Mouse (Mus musculus): ENCODE measurements around the gene Dhrs2.

Gene Dhrs2

DNA sequence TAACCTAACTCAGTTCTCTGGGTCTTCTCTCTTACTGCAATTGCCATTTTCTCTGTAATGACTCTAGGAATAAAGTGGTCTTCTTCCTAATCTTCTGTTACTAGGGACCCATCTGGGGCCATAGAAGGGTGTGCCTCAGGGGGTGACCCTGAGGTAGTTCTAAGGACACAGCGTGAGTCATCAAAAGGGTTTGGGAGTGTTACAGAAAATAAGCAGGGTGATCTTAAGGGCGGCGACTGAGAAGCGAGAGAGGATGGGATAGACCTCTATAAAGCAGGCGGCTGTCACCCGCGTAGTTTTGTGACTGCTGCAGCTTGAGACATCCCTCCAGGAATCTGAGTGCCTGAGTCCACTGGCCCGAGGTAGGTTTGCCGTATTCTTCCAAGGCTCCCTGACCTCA, at the start of gene Dhrs2:
Dhrs2 (plus strand) TSS at position 301 of the 400 bp plus-strand sequence.
- no peak for DNase-seq (ENCODE audit: low spot score)

DNA sequence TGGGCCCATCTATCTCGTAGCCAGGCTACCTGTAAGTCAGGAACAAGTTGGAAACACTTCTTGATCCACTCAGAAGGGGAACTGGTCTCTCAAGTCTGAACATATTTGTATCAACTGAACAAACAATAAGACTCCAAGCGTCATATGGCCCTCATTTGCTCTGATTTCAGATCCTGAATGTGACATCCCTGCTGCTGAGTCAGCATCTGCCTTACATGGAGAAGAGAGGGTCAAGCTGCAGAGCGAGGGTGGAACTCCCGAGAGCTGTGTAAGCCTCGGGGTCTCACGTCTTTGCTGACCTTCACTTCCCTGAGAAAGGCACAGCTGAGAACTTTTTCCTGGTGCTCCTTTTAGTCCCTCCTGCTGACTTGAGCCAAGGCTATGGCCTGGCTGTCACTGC, 47.6 kb upstream of the Dhrs2 start:
- no peak for DNase-seq (ENCODE audit: low spot score)

DNA sequence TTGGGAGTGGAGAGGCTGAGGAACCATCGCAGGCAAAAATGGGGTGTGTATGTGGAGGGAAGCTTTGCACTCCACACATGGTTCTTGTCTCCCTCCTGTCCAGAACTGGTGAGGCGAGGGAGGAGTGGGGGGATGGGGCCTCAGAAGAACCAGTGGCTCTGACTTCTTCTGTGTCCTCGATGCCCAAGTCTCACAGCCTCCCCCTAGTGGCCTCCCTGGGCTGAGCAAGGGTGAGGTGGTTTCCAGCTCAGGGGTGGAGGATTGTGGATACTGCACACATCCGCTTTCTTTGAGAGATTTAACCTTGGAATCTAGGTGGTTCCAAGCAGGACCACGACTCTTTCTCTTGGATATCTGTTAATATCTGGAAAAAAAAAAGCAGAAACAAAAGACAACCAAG, 44.5 kb upstream of the Dhrs2 start:
- peak; percentile 71 for DNase-seq (ENCODE audit: low spot score)

DNA sequence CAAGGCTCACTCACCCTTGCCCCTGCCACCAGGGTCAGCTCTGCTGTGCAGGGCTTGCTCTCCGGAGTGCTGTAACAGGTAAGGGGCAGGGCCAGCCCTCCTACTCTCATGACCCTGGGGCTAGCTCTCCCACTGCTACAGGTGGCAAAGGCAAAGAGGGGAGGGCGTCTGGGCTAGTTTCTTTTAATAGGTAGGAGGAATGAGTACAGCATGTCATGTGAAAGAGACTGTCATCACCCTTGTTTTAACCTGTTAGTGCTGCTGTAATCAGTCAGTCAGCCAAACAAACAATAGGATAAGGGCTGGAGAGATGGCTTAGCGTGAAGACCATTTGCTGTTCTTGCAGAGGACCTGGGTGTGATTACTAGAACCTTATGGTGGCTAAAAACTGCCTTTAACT, 40.9 kb upstream of the Dhrs2 start:
- DNase-seq (ENCODE audit: low spot score) = no peak

DNA sequence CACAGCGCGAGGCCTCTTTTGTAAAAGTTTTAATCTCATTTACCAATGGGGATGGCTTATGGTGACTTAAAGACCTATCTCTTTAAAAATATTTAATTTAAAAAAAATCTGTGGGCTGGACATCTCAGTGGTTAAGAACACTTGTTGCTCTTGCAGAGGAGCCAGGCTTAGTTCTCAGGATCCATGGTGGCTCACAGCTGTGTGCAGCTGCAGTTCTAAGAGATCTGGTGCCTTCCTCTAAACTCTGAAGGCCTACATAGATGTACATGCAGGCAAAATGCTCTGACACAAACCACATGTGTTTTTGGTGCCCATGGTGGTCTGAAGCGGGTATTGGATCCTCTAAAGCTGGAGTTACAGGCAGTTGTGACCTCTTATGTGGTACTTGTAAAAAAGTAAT, 38.6 kb upstream of the Dhrs2 start:
- no peak for DNase-seq (ENCODE audit: low spot score)

DNA sequence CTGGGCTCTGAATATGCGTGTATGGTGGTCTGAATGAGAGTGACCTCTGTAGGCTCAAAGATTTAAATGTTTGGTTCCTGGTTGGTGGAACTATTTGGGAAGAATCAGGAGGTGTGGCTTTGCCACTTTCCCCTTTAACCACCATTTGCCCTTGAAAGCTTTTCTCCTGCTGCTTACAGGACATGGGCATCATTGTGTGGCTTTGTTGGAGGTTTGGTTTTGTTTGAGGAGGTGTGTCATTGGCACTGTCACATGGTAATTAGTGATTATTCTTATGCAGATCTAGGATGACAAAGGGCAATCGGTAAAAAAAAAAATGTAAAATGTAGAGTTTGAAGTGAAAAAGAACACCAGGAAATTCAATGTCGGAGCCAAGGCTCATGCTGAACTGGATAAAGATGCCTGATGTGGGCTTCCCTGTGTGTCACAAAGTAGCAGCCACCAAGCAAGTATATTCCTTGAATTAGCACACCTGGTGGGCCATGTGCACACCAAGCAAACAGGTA, 37.1 kb upstream of the Dhrs2 start:
- DNase-seq (ENCODE audit: low spot score) = no peak

DNA sequence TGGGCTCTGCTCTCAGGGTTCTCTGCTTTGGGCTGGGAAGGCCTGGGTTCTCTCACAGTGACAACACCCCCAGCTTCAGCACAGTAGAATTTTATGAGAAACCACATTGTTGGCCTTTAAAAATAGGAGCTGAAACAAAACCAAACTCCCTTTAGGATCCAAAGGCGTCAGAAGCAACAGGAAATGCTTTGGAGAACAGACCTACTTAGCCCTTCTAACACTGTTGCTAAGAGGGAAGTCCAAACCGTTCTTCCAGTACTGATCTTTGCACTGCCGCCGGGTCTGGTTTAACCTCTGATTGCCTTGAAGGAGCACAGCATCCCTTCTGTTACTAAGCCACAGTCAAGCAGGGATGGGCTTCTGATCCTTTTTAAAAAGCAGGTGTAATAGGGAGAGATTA, 33.3 kb upstream of the Dhrs2 start:
- DNase-seq (ENCODE audit: low spot score) = peak; percentile 8

DNA sequence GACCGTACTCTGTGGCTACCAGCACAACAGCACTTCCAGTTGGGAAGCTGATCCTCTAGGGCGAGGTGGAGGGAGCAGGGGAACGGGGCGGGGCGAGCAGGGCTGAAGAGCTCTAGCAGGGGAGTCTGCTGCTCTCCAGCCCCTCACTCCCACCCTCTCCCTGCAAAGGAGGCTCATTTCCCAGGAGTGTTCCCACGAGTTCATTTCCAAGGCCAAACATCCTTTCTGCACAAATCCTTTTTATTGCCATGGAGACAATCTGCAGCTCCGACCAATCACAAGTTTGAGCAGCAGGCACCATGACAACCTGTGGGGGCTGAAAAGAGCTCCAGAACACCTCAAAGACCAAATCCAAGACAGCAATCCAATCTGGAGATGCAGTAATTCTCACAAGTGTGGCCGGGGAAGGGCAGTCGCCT, 32.4 kb upstream of the Dhrs2 start:
- DNase-seq (ENCODE audit: low spot score) = peak; percentile 74

DNA sequence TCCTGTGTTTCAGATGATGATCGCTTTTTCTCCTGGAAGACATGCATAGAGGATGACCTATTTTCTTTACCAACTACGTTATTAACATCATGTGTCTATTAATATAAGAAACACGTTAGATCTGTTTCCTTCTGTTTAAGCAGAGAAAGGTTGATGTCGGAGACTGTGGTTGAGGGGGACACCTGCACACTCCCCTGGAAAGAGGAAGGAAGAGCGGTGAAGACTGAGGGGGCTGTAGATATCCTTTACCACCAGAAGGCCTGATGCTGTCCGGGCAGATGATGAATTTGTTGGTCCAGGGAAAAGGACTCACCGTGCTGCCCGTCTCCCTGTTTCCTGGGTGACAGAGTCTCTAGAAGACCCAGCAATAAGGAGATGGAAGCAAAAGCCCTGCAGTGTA, 28.5 kb upstream of the Dhrs2 start:
- no peak for DNase-seq (ENCODE audit: low spot score)

DNA sequence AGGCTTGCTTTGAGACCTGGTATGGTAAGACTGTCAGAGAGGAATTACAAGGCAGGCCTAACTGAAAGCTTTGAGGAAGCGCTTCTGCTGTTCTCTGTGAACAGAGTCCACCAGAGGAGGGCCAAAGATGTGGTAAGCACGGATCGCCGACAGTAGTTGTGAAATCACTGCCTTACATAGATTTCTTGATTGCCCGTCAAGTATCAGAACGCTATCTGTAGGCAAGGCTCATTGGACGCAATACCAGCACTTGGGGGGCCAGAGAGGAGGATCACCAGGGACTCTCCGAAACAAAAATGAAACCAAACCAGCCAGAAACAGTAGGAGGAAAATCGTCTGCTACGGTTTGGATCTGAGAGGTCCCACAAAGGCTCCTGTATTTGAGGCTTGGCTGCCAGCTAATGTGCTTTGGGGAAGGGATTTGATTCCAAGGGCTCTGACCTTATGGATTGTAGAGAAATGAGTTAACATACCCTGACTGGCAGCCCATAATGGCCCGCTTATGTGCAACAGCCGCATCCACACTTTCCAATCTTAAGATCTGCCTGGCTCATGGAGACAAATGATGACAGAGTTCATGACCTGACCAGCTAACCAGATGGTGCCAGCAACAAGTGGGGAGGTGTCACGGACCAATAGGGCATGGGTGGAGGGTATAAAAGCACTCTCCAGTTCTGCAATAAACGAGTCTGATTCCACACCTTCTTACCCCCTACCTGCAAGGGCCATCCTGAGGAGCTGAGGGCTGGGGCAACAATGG, 27.8 kb upstream of the Dhrs2 start:
- peak; percentile 33 for DNase-seq (ENCODE audit: low spot score)

DNA sequence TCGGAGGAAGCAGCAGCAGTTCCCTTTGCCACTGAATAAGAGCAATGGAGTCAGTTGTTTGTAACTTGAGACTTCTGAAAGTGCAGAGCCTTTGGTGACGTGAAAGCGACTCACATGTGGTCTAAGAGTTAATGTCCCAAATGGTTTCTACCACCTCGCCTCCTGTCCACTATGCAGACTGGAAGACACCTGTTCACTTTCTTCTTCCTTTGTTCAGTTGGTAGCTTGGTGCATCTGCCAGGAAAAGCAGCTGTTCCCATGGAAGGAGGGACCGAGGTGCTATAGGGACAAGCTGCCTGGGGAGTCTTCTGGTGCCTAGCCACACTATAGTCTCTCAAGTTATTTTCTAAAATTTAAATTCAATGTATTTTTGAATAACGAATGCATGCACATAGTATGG, 27.0 kb upstream of the Dhrs2 start:
- no peak for DNase-seq (ENCODE audit: low spot score)

DNA sequence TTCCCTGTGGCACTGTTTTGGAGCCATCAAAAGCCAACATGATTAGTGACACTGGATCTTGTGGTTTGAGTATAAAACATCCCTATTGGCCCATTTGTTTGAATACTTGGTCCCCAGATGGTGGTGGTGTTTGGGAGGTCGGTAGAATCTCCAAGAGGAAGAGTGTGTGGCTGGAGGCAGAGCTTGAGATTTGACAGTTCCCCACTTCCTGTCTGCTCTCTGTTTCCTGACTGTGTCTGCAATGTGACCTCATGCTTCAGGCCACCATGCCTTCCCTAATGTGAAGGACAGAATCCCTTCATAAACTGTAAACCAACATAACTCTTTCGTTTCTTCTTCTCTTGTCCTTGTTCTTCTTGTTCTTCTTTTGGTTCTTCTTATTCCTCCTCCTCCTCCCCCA, 24.7 kb upstream of the Dhrs2 start:
- DNase-seq (ENCODE audit: low spot score) = no peak

DNA sequence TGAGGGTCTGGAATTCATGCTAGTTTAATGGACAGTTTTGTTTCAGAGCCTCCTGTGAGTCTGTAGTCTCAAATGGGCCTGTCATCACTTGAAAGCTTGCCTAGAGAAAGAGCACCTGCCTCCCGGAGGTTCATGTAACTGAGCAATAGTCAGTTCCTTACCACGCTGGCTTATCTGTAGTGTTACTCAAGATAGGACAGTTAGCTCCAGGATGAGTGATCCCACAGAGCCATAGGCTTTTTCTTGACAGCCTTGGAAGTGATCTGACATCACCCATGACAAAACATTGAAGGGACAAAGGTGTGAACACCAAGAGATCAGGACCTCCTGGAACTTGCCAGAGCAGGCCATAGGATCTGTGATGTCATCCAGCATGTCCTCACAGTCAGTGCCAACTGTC, 23.6 kb upstream of the Dhrs2 start:
- no peak for DNase-seq (ENCODE audit: low spot score)

DNA sequence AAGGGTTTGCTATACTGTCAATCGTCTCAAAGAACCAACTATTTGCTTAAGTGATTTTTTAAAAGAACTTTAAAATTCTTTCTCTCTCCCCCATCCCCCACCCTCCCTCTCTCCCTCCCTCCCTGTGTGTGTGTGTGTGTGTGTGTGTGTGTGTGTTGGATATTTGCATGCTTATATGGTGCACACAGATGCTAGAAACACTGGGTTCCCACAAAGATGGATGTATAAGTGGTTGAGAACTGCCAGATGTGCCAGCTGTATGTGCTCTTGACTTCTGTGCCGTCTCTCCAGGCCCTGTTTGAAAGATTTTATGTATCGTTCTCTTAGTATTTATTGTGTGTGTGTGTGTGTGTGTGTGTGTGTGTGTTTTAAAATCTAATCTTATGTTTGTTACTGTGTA, 17.3 kb upstream of the Dhrs2 start:
- DNase-seq (ENCODE audit: low spot score) = no peak

DNA sequence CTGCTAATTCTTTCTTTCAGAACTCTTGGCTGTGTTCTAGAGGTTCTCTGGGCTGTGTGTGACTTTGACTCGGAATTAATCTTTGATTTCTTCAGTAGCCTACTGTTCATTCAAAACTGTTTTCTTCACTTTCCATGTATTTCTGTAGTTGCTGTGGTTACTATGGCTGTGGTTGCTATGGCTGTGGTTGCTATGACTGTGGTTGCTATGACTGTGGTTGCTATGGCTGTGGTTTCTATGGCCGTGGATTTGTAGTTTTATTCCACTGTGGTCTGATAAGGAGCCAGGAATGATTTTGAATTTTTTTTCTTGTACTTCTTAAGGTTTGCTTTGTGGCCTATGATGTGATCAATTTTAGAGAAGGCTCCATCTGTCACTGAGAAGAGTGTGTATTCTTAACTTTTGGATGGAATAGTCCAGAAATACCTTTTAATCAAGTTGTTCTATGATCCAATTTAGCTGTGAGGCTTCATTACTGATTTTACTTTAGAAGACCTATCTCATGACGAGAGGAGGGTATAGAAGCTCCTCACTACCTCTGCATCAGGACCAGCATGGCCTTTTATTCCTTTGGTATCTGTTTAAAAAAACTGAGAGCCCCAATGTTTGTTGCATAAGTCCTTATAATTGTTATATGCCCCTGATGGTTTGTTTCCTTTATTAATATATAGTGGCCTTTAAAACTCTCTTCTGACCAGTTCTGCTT, 16.6 kb upstream of the Dhrs2 start:
- peak; percentile 68 for DNase-seq (ENCODE audit: low spot score)

DNA sequence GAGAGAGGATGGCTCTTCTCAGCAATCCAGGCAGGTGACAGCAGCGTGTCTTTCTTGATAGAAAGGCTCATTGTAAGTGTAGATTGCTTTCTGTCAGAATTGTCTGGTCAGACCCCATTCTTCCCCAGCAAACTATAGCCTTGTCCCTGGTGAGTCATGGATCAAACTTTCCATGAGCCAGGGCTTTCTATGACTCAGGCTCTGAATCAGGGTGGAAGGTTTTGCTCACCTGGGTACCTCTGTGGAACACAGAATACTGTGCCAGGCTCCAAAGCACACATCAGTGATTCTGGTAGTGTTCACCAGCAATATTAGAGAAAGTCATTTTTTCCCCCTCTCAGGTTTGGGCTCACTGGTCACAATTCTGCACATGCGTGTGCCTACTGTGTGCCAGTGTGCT, 13.5 kb upstream of the Dhrs2 start:
- no peak for DNase-seq (ENCODE audit: low spot score)

DNA sequence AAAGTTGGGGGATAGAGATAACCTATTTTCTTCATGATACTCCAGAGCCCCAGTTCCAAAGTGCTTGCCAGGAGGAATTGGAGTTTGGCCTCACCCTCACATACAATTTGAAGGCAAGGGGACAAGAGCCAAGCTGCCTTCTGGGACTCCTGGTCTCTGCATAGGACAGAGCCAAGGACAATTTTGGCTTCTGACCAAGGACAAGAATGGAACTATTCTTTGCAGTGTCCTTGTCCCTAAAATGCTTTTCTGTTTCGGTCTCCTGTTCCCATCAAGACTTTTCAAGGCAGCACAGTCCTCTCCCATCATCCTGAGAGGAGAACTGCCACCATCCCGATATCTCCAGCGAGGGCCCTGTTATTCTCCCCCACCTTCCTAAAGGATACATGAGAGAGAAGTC, 8.2 kb upstream of the Dhrs2 start:
- no peak for DNase-seq (ENCODE audit: low spot score)

DNA sequence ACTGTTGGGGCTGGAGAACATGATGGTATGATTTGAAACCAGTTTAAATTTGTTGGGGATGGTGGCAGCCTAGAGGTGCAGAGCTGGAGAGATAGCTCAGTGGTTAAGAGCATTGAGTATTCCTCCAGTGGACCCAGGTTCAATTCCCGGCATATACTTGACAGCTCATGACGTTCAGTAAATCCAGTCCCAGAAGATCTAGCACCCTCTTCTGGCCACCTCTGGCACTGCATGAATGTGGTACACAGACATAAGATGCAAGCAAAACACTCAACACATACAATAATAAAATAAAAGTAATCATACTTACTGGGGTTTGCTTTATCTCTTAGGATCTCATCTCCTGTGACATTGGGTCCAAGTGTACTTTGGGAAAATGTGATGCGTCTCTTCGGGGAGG, 7.3 kb upstream of the Dhrs2 start:
- DNase-seq (ENCODE audit: low spot score) = peak; percentile 49

DNA sequence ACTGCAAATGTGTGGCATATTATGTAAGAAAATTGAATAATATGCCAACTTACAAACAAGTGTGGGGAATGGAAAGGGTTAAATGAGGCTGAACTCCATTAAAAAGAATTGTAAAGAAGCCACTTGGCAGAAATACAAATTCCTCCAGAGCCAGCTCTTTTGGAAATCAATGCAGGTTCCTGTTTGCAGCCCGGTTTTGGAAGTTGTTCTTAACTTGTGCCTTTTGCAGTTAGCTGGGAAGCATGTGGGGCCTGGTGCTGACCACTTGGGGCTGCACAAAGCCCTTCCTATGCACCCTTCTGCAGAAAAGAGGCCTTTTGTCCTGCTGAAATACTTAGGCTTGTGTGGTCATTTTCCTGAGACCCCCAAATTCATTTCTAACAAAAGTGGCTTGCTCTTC, 1.4 kb downstream of the Dhrs2 start:
- DNase-seq (ENCODE audit: low spot score) = no peak

DNA sequence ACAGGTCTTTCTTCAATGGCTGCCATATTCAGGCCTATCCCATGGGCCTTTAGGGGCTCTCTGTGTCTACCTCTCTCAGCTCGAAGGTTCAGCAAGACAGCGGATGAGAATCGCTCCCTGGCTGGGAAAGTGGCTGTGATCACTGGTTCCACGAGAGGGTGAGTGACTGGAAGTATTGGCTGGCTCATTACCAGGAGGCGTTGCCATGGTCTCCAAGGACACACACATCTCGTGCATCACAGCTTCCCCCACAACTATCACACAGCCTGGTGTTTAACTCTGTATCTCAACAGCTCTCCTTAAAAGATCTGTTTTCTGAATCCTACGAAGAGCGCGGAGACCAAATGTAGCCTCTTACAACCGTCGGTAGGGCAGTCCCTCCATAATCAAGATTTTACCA, 12.8 kb downstream of the Dhrs2 start:
- DNase-seq (ENCODE audit: low spot score) = no peak

DNA sequence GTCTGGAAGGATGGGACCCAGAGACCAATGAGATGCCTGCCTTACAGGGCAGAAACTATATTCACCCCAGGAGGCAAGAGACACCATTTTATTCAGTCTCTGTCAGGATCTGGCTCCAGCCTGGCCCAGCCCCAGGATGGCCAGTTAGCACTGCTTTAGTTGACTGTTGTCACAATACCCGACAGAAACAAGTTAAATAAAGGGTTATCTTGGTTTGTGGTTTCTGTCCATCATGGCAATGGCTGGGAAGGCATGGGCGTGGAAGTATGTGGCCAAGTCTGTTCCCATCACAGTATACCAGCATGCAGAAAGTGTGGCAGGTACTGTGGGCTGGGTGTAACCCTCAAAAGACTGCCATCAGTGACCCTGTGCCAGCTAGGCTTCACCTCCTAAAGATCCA, 14.9 kb downstream of the Dhrs2 start:
- no peak for DNase-seq (ENCODE audit: low spot score)

DNA sequence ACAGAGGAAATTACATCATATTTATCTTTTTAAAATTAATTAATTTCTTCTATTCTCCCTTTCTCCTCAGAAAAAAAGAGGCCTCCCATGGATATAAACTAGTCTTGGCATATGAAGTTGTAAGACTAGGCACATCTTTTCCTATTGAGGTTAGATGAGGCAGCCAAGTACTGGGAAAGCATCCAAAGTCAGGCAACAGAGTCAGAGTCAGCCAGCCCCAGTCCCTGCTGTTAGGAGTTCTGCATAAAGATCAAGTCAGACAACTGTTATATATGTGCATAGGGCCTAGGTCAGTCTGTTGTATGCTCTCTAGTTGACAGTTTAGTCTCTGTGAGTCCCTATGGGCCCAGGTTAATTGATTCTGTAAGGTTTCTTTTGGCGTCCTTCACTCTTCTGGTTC, 20.9 kb downstream of the Dhrs2 start:
- DNase-seq (ENCODE audit: low spot score) = no peak

DNA sequence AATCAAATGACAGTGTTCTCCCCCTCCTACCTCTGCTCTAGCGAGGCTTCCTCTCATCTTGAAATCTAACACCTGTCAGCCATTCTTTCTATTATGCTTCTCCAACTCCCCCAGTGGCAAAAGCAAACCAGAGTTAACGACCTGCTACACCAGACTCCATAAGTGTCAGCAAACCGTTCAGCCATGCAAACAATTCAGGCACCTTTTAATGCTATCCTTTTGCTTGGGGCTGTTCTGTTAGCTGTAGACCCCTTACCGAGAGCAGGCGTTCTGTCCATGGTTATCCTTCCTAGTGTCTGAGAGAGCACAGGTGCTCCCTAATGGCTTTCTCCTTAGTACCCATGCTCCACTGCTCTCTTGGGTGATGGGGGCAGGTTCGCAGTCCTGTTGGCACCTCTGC, 25.4 kb downstream of the Dhrs2 start:
- DNase-seq (ENCODE audit: low spot score) = no peak

DNA sequence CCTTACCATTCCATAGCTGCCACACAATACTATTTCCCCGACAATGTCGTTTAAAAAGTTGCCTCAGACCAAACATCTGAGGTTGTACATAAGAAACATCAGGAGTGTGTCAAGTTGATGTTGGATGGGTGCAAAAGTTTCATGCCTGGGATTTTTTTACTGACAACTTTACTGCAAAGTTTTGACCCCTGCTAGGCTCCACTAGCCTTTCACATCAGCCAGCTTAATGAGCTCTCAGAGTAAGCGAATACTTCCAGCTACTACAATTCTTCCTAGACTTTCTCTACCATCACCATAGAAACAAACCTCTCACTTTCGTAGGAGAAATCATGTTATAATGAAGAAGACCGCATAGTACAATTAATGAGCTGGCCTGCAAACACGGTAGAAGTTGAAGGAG, 26.5 kb downstream of the Dhrs2 start:
- DNase-seq (ENCODE audit: low spot score) = no peak

Data from layer of hippocampus, adult 11-12 months (tissue).